Mouse (Mus musculus): Measurements from ENCODE around the gene Kif16b.
"Not testable (repeated sequence)": the region's sequence is repeated elsewhere in the genome, so short reads cannot be mapped to it uniquely, and the experiment has no call there.

Kif16b gene

DNA sequence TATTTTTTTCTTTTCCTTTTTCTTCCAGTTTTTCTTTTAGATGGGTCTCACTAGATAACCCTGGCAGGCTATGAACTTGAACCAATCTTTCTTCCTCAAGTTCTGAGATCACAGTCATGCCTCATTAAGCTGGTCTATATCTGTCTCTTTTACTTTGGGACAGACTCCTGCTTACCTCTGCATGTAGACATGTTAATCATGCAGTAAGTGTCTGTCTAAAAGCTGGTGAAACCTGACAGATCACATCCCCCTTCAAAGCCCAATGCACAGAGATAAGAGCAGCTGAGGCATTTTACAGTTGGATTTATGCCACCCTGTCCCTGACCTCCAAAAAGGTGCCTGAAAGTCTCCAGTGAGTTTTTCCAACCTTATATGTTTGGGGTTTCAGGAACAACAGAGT, 310.4 kb downstream of the Kif16b start:
- peak; percentile 20 for DNase-seq (ENCODE audit: low spot score)

DNA sequence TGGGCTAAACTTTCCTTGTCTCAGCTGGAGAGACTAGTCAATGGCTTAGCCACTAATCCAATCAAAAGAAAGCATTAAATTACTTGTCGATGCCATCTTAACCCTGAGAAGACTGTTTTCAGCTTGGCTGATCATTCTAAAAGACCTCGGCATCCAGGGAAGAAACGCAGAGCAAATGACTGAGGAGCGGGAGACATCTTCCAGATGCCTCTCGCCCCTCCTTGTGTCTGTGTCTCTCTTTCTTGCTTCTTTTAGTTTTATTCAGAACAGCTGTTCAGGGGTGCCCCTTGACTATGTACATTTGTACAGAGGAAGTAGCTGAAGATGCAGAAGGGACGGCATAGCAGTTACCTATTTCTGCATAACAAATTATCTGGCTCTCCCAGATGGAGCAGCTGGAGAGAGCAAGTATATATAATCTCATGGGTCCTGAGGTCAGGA, 311.0 kb downstream of the Kif16b start:
- DNase-seq (ENCODE audit: low spot score): peak; percentile 64

GRCm38 (mm10) chr2:142589403-142590283, 311.7 kb downstream of the Kif16b start:
- DNase-seq (ENCODE audit: low spot score): peak; percentile 69

GRCm38 (mm10) chr2:142585845-142586244, 315.5 kb downstream of the Kif16b start:
- DNase-seq (ENCODE audit: low spot score): no peak

DNA sequence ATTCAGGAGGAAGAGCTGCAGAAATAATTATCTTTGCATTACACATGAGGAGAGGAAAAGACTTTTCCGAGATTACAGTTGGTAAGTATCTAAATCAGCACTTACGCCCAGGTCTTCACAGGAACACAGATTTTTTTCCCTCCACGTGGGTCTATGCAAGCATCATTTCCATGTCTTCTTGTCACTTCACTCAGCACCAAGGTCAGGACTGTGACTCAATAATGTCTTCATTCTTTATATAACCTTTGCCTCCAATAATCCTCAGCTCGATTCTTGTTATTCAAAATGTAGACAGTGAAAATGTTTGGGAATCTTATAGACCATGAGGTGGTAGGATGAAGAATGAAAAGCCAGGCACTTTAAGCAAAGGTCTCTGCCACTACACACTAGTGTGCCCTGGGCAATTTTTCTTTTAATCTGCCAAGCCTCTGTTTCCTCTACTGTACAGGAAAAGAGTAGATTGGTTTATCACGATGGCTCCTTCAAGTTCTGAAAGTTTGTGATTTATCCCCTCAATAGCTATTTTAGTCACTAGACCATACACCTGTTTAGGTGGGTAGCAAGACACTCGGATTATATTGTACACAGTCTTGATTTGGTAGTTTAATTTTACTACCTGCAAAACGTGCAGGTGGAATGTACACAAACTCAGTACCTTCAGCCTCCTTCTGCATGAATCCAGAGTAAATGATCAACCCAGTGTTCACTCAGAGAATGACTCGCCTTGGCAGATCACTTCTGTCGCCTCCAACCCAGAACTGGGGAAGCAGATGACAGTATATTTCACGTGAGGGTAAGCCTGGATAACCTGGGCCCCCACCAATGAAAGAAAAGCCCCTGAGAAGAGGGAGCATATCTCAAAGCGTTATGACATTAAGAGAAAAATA, 316.2 kb downstream of the Kif16b start:
- no peak for DNase-seq (ENCODE audit: low spot score)

- no peak for DNase-seq (ENCODE audit: low spot score)
Measured at GRCm38 (mm10) chr2:142580449-142580848, 320.9 kb downstream of the Kif16b start.

DNA sequence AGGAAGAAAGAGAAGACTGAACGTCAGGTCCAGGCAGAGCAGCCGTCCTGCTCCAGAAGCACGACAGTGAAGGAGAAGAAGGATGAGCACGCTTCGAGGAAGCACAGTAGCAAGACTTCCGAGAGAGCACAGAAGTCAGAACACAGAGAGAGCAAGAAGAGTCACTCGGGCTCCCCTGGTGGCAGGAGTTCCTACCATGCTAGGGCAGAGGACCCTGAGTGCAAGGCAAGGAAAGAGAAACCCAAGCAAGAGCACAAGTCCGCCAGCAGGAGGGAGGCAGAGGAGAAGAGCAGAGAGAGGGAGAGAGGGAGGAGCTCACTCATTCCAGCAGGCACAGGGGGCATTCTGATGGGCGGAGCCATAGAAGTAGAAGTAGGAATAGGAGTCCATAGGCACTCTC, 323.9 kb downstream of the Kif16b start:
- not testable (repeated sequence) for DNase-seq (ENCODE audit: low spot score)

- no peak for DNase-seq (ENCODE audit: low spot score)
Measured at GRCm38 (mm10) chr2:142569771-142570170, 331.6 kb downstream of the Kif16b start.
